Mouse (Mus musculus): Measurements from ENCODE around the gene Rad54l. TPM values are rescaled to one million over a fixed set of nuclear protein-coding genes. Genes with fewer than 3 reads are reported as not detected.

Gene Rad54l
- polyA plus RNA-seq, 1 experiment from 2014 or later: 80.9 TPM

GRCm38 (mm10) chr4:116152702-116153101, 29.2 kb upstream of the Rad54l start:
- H3K27ac ChIP-seq (replicated peaks): no peak overlapping the region
- no peaks in the 10 kb centered on the region for H3K27me3 ChIP-seq (ENCODE audit: low read depth, poor library complexity, severe bottlenecking)
- 96% methylated on average over 15 of the region's 15 CpGs for WGBS
- H3K4me3 ChIP-seq: no peak overlapping the region
- H3K36me3 ChIP-seq: peaks cover 62% of the 10 kb centered on the region
- no peaks in the 10 kb centered on the region for H3K9me3 ChIP-seq (replicated peaks)
- DNase-seq (ENCODE audit: low spot score): no peak
- peaks cover 19% of the 10 kb centered on the region for H3K4me1 ChIP-seq

- peak within 1 kb of the TSS; percentile 86 for H3K4me3 ChIP-seq
- peaks cover 19% of the 10 kb centered on the region for H3K4me1 ChIP-seq
- H3K36me3 ChIP-seq: peaks cover 48% of the 10 kb centered on the region
- DNase-seq (ENCODE audit: low spot score): no peak
- peaks cover 3% of the 10 kb centered on the region; the same call in 1 of the 2 replicates for H3K9me3 ChIP-seq (replicated peaks)
- H3K27me3 ChIP-seq (ENCODE audit: low read depth, poor library complexity, severe bottlenecking): no peaks in the 10 kb centered on the region
- WGBS: 82% methylated on average over 6 of the region's 6 CpGs
- peak within 1 kb of the TSS; percentile 96 for H3K27ac ChIP-seq (replicated peaks)
Measured at GRCm38 (mm10) chr4:116151238-116151637, 27.7 kb upstream of the Rad54l start, which contains the start of gene Lurap1. Lurap1 (minus strand) TSS chr4:116151338.

GRCm38 (mm10) chr4:116150862-116151221, 27.4 kb upstream of the Rad54l start:
- Histone ChIP-seq H3K4me1 (peaks cover 19% of the 10 kb centered on the region), H3K27ac (replicated peaks) (peak overlapping the region; percentile 96), H3K36me3 (peaks cover 44% of the 10 kb centered on the region), H3K27me3 (ENCODE audit: low read depth, poor library complexity, severe bottlenecking) (no peaks in the 10 kb centered on the region), H3K9me3 (replicated peaks) (peaks cover 3% of the 10 kb centered on the region; the same call in 1 of the 2 replicates), H3K4me3 (peak overlapping the region; percentile 86)
- 27% methylated on average over 4 of the region's 4 CpGs for WGBS
- DNase-seq (ENCODE audit: low spot score): no peak

- H3K9me3 ChIP-seq (replicated peaks): peaks cover 3% of the 10 kb centered on the region; the same call in 1 of the 2 replicates
- H3K27me3 ChIP-seq (ENCODE audit: low read depth, poor library complexity, severe bottlenecking): peaks cover 2% of the 10 kb centered on the region
- H3K27ac ChIP-seq (replicated peaks): peak overlapping the region; percentile 96
- peaks cover 39% of the 10 kb centered on the region for H3K36me3 ChIP-seq
- peak; percentile 78 for DNase-seq (ENCODE audit: low spot score)
- peaks cover 19% of the 10 kb centered on the region for H3K4me1 ChIP-seq
- 4% methylated on average over 73 of the region's 73 CpGs for WGBS
- peak overlapping the region; percentile 86 for H3K4me3 ChIP-seq
Measured at GRCm38 (mm10) chr4:116150156-116150861, 26.8 kb upstream of the Rad54l start.

GRCm38 (mm10) chr4:116149812-116150155, 26.3 kb upstream of the Rad54l start:
- Histone ChIP-seq H3K27ac (replicated peaks) (peak overlapping the region; percentile 96), H3K9me3 (replicated peaks) (peaks cover 3% of the 10 kb centered on the region; the same call in 1 of the 2 replicates), H3K4me3 (peak overlapping the region; percentile 86), H3K4me1 (peaks cover 22% of the 10 kb centered on the region), H3K36me3 (peaks cover 33% of the 10 kb centered on the region), H3K27me3 (ENCODE audit: low read depth, poor library complexity, severe bottlenecking) (peaks cover 7% of the 10 kb centered on the region)
- DNase-seq (ENCODE audit: low spot score): no peak
- 22% methylated on average over 6 of the region's 6 CpGs for WGBS

GRCm38 (mm10) chr4:116143891-116144717, 20.6 kb upstream of the Rad54l start:
- Histone ChIP-seq H3K9me3 (replicated peaks) (peaks cover 3% of the 10 kb centered on the region; the same call in 1 of the 2 replicates), H3K36me3 (no peaks in the 10 kb centered on the region), H3K4me1 (peaks cover 35% of the 10 kb centered on the region), H3K27ac (replicated peaks) (peak overlapping the region; percentile 84), H3K4me3 (peak overlapping the region; percentile 80), H3K27me3 (ENCODE audit: low read depth, poor library complexity, severe bottlenecking) (peaks cover 36% of the 10 kb centered on the region)
- peak; percentile 65 for DNase-seq (ENCODE audit: low spot score)
- WGBS: under 1% methylated on average over 47 of the region's 47 CpGs

GRCm38 (mm10) chr4:116143317-116143811, 19.9 kb upstream of the Rad54l start:
- Histone ChIP-seq H3K36me3 (no peaks in the 10 kb centered on the region), H3K4me3 (peak overlapping the region; percentile 80), H3K27me3 (ENCODE audit: low read depth, poor library complexity, severe bottlenecking) (peaks cover 36% of the 10 kb centered on the region), H3K27ac (replicated peaks) (no peak overlapping the region), H3K4me1 (peaks cover 35% of the 10 kb centered on the region), H3K9me3 (replicated peaks) (peaks cover 3% of the 10 kb centered on the region; the same call in 1 of the 2 replicates)
- DNase-seq (ENCODE audit: low spot score): no peak
- WGBS: 19% methylated on average over 7 of the region's 7 CpGs

- no peak overlapping the region for H3K27ac ChIP-seq (replicated peaks)
- no peaks in the 10 kb centered on the region for H3K36me3 ChIP-seq
- peaks cover 36% of the 10 kb centered on the region for H3K27me3 ChIP-seq (ENCODE audit: low read depth, poor library complexity, severe bottlenecking)
- H3K4me3 ChIP-seq: no peak overlapping the region
- DNase-seq (ENCODE audit: low spot score): no peak
- H3K9me3 ChIP-seq (replicated peaks): peaks cover 2% of the 10 kb centered on the region; the same call in 1 of the 2 replicates
- peaks cover 41% of the 10 kb centered on the region for H3K4me1 ChIP-seq
- 78% methylated on average over 7 of the region's 7 CpGs for WGBS
Measured at GRCm38 (mm10) chr4:116142269-116142668, 18.8 kb upstream of the Rad54l start.

GRCm38 (mm10) chr4:116141736-116142135, 18.2 kb upstream of the Rad54l start:
- WGBS: 86% methylated on average over 1 of the region's 1 CpGs
- DNase-seq (ENCODE audit: low spot score): no peak
- Histone ChIP-seq H3K9me3 (replicated peaks) (no peaks in the 10 kb centered on the region), H3K36me3 (no peaks in the 10 kb centered on the region), H3K4me1 (peaks cover 46% of the 10 kb centered on the region), H3K27me3 (ENCODE audit: low read depth, poor library complexity, severe bottlenecking) (peaks cover 36% of the 10 kb centered on the region), H3K27ac (replicated peaks) (no peak overlapping the region), H3K4me3 (no peak overlapping the region)

GRCm38 (mm10) chr4:116140801-116141574, 17.5 kb upstream of the Rad54l start:
- Histone ChIP-seq H3K27ac (replicated peaks) (no peak overlapping the region), H3K9me3 (replicated peaks) (no peaks in the 10 kb centered on the region), H3K4me1 (peaks cover 51% of the 10 kb centered on the region), H3K36me3 (no peaks in the 10 kb centered on the region), H3K27me3 (ENCODE audit: low read depth, poor library complexity, severe bottlenecking) (peaks cover 36% of the 10 kb centered on the region), H3K4me3 (no peak overlapping the region)
- WGBS: 82% methylated on average over 7 of the region's 7 CpGs
- no peak for DNase-seq (ENCODE audit: low spot score)

- Histone ChIP-seq H3K27me3 (ENCODE audit: low read depth, poor library complexity, severe bottlenecking) (peaks cover 7% of the 10 kb centered on the region; the same call in 1 of the 2 replicates), H3K9me3 (replicated peaks) (no peaks in the 10 kb centered on the region), H3K4me3 (no peak overlapping the region), H3K4me1 (peaks cover 31% of the 10 kb centered on the region), H3K36me3 (no peaks in the 10 kb centered on the region), H3K27ac (replicated peaks) (no peak overlapping the region)
- DNase-seq (ENCODE audit: low spot score): no peak
- WGBS: 48% methylated on average over 13 of the region's 13 CpGs
Measured at GRCm38 (mm10) chr4:116137421-116137996, 14.0 kb upstream of the Rad54l start.

- H3K4me1 ChIP-seq: peaks cover 16% of the 10 kb centered on the region
- DNase-seq (ENCODE audit: low spot score): no peak
- no peak overlapping the region for H3K4me3 ChIP-seq
- no peaks in the 10 kb centered on the region for H3K9me3 ChIP-seq (replicated peaks)
- H3K27ac ChIP-seq (replicated peaks): no peak overlapping the region
- H3K27me3 ChIP-seq (ENCODE audit: low read depth, poor library complexity, severe bottlenecking): no peaks in the 10 kb centered on the region
- 66% methylated on average over 2 of the region's 2 CpGs for WGBS
- H3K36me3 ChIP-seq: peaks cover 14% of the 10 kb centered on the region; the same call in 1 of the 2 replicates
Measured at GRCm38 (mm10) chr4:116134990-116135389, 11.5 kb upstream of the Rad54l start.

All from midbrain, embryonic 10.5 days (tissue).